Mouse (Mus musculus): ENCODE measurements around the gene Gsdme.

Gsdme gene

GRCm38 (mm10) chr6:50187955-50188354 lies 75.7 kb downstream of the Gsdme start:
- DNase-seq (ENCODE audit: low spot score), result peak; percentile 56

GRCm38 (mm10) chr6:50180189-50180588 lies 83.5 kb downstream of the Gsdme start:
- DNase-seq (ENCODE audit: low spot score), result peak; percentile 72

GRCm38 (mm10) chr6:50175736-50176135 lies 87.9 kb downstream of the Gsdme start:
- DNase-seq (ENCODE audit: low spot score), result peak; percentile 70

GRCm38 (mm10) chr6:50169771-50170170 lies 93.9 kb downstream of the Gsdme start:
- DNase-seq (ENCODE audit: low spot score), result no peak

GRCm38 (mm10) chr6:50168821-50169220 lies 94.8 kb downstream of the Gsdme start:
- DNase-seq (ENCODE audit: low spot score), result no peak

GRCm38 (mm10) chr6:50163013-50163412 lies 100.6 kb downstream of the Gsdme start:
- DNase-seq (ENCODE audit: low spot score), result no peak

GRCm38 (mm10) chr6:50159842-50160241 lies 103.8 kb downstream of the Gsdme start:
- DNase-seq (ENCODE audit: low spot score), result no peak

- DNase-seq (ENCODE audit: low spot score), result no peak
Observed at GRCm38 (mm10) chr6:50149378-50149777, 114.3 kb downstream of the Gsdme start.

- DNase-seq (ENCODE audit: low spot score), result no peak
Observed at GRCm38 (mm10) chr6:50146158-50146557, 117.5 kb downstream of the Gsdme start.

GRCm38 (mm10) chr6:50139526-50139925 lies 124.1 kb downstream of the Gsdme start:
- no peak for DNase-seq (ENCODE audit: low spot score)
